Mouse (Mus musculus): ENCODE measurements around the gene Gm20388. TPM values are rescaled to one million over a fixed set of nuclear protein-coding genes. Genes with fewer than 3 reads are reported as not detected.

Gm20388 gene
- polyA plus RNA-seq, 1 experiment = not detected

DNA sequence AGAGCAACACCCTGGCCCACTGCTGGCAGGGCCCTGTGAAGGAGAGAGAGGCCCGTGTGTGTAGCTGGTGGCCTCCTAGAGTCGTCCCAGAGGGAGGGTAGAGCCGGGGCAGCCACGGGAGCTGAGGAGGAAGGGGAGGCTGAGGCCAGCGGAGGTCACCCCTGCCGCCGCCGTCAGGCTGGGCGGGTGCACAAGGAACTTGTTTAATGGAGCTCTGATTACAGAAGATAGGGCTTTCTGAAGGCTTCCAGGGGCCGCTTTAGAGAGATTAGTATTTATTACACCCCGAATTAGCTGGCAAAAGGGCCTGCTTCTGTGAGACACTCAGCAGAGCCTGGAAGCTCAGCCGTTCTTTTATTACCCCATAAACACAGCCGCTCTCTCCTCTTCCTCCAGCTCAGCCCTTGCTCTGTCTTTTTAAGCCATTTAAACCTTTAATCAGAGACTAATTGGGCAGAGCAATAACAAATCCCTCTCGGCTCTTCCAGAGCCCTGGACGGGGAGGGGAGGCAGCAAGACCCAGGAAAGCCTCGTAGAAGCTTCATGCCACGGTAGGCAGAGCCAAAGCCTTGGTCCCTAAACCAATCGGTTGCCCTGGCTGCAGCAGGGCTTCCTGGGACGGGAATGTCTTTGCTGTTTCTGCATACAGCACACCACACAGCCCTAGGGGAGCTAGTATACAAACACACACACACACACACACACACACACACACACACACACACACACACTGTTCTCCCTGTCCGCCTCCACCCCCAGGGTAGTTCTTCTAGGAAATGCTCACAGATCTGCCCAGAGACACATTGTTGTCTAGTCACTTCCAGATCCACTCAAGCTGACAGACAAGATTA is 1448.7 kb downstream of the Gm20388 start:
- Histone ChIP-seq H3K4me1 (ENCODE audit: control insufficient read depth, insufficient read depth, low read length) (peaks cover 16% of the 10 kb centered on the region), H3K4me3 (ENCODE audit: insufficient read depth, low read depth, low read length) (no peak overlapping the region), H3K27ac (ENCODE audit: insufficient read depth, low read depth, low read length) (no peak overlapping the region)
- 16% methylated on average over 20 of the region's 20 CpGs for WGBS
- TF ChIP-seq POLR2A (IDR thresholded peaks at IDR 0.05; ENCODE audit: insufficient read depth, low read depth, low read length) = no peak
- no peak for TF ChIP-seq CTCF (IDR thresholded peaks at IDR 0.05; ENCODE audit: insufficient read depth, low read depth, low read length)

GRCm38 (mm10) chr8:121360001-121360400 is 1449.4 kb downstream of the Gm20388 start:
- H3K4me3 ChIP-seq (ENCODE audit: insufficient read depth, low read depth, low read length) = no peak overlapping the region
- no peak overlapping the region for H3K27ac ChIP-seq (ENCODE audit: insufficient read depth, low read depth, low read length)
- WGBS = 72% methylated on average over 6 of the region's 6 CpGs
- peaks cover 16% of the 10 kb centered on the region for H3K4me1 ChIP-seq (ENCODE audit: control insufficient read depth, insufficient read depth, low read length)
- TF ChIP-seq POLR2A (IDR thresholded peaks at IDR 0.05; ENCODE audit: insufficient read depth, low read depth, low read length) (no peak), CTCF (IDR thresholded peaks at IDR 0.05; ENCODE audit: insufficient read depth, low read depth, low read length) (no peak)

DNA sequence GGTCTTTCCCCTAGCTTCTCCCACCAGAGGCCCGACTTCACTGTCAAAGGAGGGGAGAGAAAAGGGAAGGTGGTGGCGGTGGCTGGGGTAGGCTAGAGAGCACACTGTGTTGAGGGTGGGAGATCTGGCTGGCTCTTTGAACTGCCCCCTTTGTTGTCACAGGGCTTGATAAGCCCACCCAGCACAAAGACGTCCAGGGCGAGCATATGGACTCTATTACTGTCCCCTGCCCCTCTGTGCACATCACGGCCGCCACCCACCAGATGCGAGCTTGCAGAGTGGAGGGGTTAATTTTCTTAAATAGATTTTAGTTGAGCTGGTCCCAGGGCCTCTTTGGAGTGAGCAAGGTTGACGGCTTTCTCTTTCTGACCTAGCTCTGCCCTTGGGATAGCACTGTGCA is 1450.5 kb downstream of the Gm20388 start:
- 90% methylated on average over 8 of the region's 8 CpGs for WGBS

DNA sequence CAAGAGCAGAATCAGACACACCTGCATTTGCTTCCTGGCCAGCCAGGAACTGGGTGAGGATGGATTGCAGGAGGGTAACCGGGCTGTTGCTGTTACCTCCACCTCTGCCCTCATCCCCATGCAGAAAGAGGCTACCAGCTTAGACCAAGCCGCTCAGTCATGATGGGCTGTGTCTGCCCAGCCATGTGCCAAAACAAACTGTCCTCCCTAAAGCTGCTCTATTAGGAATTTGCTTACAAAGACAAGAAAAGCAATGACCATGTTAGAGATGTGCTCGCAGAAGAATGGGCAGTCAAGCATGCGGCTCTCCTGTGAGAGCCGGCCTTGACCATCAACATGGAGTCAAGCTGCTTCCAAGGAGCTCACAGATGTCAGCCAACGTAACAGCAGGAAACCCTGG is 1454.0 kb downstream of the Gm20388 start:
- Histone ChIP-seq H3K4me3 (ENCODE audit: insufficient read depth, low read depth, low read length) (no peak overlapping the region), H3K27ac (ENCODE audit: insufficient read depth, low read depth, low read length) (no peak overlapping the region), H3K4me1 (ENCODE audit: control insufficient read depth, insufficient read depth, low read length) (peaks cover 4% of the 10 kb centered on the region; the same call in 1 of the 2 replicates)
- WGBS = 88% methylated on average over 6 of the region's 6 CpGs
- no peak for TF ChIP-seq CTCF (IDR thresholded peaks at IDR 0.05; ENCODE audit: insufficient read depth, low read depth, low read length)
- no peak for TF ChIP-seq POLR2A (IDR thresholded peaks at IDR 0.05; ENCODE audit: insufficient read depth, low read depth, low read length)

More for the DNA sequence above, 1450.5 kb downstream of the Gm20388 start:
- no peak overlapping the region for H3K4me3 ChIP-seq (ENCODE audit: insufficient read depth, low read depth, low read length)
- no peak for TF ChIP-seq POLR2A (IDR thresholded peaks at IDR 0.05; ENCODE audit: insufficient read depth, low read depth, low read length)
- no peak for TF ChIP-seq CTCF (IDR thresholded peaks at IDR 0.05; ENCODE audit: insufficient read depth, low read depth, low read length)
- no peak overlapping the region for H3K27ac ChIP-seq (ENCODE audit: insufficient read depth, low read depth, low read length)
- H3K4me1 ChIP-seq (ENCODE audit: control insufficient read depth, insufficient read depth, low read length) = peaks cover 16% of the 10 kb centered on the region

DNA sequence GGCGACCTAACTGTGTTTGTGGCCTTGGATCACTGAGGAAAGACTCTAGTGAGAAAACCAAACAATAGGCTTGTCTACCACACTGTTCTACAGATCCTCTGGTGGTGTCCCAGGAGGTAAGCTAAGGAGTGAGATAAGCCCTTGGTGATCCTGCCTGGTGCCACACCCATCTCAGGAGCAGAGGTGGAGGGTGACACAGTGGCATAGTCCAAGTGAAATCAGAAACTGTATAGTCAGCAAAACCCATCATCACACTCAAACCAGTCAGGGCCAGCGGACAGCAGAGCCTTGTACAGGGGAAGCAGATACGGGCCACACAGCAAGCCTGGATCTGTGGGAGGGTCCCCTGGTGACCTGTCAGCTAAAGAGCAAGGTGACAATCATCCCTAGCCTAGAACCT is 1454.5 kb downstream of the Gm20388 start:
- no peak overlapping the region for H3K4me3 ChIP-seq (ENCODE audit: insufficient read depth, low read depth, low read length)
- no peak overlapping the region for H3K27ac ChIP-seq (ENCODE audit: insufficient read depth, low read depth, low read length)
- WGBS = 94% methylated on average over 3 of the region's 3 CpGs
- H3K4me1 ChIP-seq (ENCODE audit: control insufficient read depth, insufficient read depth, low read length) = 0 out of 2 replicates have a peak, but pooled peaks cover 3% of the 10 kb centered on the region
- TF ChIP-seq CTCF (IDR thresholded peaks at IDR 0.05; ENCODE audit: insufficient read depth, low read depth, low read length) (no peak), POLR2A (IDR thresholded peaks at IDR 0.05; ENCODE audit: insufficient read depth, low read depth, low read length) (no peak)

DNA sequence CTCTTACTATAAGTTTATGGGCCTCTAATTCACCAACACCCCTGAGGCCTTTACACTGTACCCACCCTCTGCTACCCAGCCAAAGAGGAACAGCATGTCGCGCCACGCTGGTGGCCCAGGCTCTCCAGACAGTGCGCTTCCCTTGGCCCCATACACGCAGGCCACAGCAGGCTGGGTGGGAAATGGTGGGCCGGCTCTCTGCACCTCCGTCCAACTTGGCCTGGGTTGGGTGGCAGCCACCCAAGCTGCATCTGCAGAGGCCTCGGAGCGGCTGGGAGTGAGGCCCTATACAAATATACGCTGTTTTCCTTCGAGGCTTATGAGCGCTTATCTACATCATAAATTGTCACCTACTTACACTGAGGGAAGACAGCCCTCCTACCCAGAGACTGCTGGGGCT is 1456.0 kb downstream of the Gm20388 start:
- 79% methylated on average over 12 of the region's 12 CpGs for WGBS
- no peak overlapping the region for H3K4me3 ChIP-seq (ENCODE audit: insufficient read depth, low read depth, low read length)

DNA sequence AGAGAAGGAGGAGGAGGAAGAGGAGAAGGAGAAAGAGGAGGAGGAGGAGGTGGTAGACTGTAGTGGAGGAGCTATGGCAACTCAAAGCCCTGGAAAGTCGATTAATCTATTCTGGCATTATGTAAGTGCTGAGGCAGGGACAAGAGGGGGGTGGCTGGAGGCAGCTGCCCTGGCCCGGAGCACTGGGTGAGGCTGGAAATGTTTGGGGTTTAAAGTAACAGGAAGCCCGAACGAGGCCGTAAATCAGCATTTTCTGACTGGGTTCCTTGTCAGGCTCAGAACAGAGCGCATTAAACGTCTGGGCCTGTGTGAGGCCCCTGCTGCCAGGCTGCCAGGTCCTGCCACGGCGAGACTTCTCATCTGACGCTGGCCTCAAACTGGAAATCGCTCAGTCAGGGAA is 1458.2 kb downstream of the Gm20388 start:
- WGBS = 62% methylated on average over 11 of the region's 11 CpGs
- Histone ChIP-seq H3K4me1 (ENCODE audit: control insufficient read depth, insufficient read depth, low read length) (peaks cover 6% of the 10 kb centered on the region; the same call in 1 of the 2 replicates), H3K27ac (ENCODE audit: insufficient read depth, low read depth, low read length) (no peak overlapping the region), H3K4me3 (ENCODE audit: insufficient read depth, low read depth, low read length) (no peak overlapping the region)
- TF ChIP-seq POLR2A (IDR thresholded peaks at IDR 0.05; ENCODE audit: insufficient read depth, low read depth, low read length) = no peak
- no peak for TF ChIP-seq CTCF (IDR thresholded peaks at IDR 0.05; ENCODE audit: insufficient read depth, low read depth, low read length)

More for the DNA sequence above, 1456.0 kb downstream of the Gm20388 start:
- no peaks in the 10 kb centered on the region for H3K4me1 ChIP-seq (ENCODE audit: control insufficient read depth, insufficient read depth, low read length)
- no peak overlapping the region for H3K27ac ChIP-seq (ENCODE audit: insufficient read depth, low read depth, low read length)
- TF ChIP-seq POLR2A (IDR thresholded peaks at IDR 0.05; ENCODE audit: insufficient read depth, low read depth, low read length) (no peak), CTCF (IDR thresholded peaks at IDR 0.05; ENCODE audit: insufficient read depth, low read depth, low read length) (no peak)

DNA sequence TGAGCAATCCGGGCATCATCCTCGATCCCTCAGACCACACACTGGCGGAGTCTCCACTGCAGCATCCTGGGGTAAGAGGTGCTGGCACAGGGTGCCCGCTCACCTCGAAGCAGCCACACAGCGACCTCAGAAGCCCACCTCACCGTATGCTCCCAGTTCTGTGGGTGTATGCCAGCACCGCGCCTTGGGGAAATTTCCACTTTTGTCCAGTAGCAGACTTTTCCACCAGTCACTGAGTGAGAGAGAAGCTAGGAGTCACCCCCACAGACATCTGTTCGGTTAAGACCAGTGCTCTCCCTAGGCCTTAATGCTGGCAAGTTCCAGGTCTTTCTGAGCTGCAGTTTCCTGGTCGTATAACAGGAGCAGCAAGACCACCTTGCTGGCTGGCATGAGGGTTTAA is 1458.7 kb downstream of the Gm20388 start:
- TF ChIP-seq POLR2A (IDR thresholded peaks at IDR 0.05; ENCODE audit: insufficient read depth, low read depth, low read length) = no peak
- TF ChIP-seq CTCF (IDR thresholded peaks at IDR 0.05; ENCODE audit: insufficient read depth, low read depth, low read length) = no peak
- 93% methylated on average over 11 of the region's 11 CpGs for WGBS
- Histone ChIP-seq H3K27ac (ENCODE audit: insufficient read depth, low read depth, low read length) (no peak overlapping the region), H3K4me1 (ENCODE audit: control insufficient read depth, insufficient read depth, low read length) (peaks cover 6% of the 10 kb centered on the region; the same call in 1 of the 2 replicates), H3K4me3 (ENCODE audit: insufficient read depth, low read depth, low read length) (no peak overlapping the region)

DNA sequence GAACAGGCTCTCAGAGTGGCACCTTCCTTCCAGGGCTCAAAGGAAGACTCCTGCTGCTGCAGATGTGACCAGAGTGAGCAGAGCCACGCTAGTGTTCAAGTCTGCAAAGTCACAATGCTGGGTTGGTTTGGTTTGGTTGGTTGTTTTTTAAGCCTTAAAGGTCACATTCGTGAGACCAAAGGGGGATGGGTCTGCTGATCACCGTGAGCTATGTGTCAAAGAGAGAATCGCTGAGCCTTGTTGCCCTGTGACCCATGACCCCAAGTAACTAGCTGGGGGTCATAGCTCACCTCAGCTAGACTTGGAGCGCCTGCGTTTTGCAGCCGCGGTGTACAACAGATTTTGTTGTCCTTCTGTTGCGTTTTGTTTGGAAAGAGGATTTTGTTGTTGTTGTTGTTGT is 1460.6 kb downstream of the Gm20388 start:
- Histone ChIP-seq H3K27ac (ENCODE audit: insufficient read depth, low read depth, low read length) (no peak overlapping the region), H3K4me3 (ENCODE audit: insufficient read depth, low read depth, low read length) (no peak overlapping the region)
- 89% methylated on average over 9 of the region's 9 CpGs for WGBS

More for the DNA sequence above, 1460.6 kb downstream of the Gm20388 start:
- TF ChIP-seq CTCF (IDR thresholded peaks at IDR 0.05; ENCODE audit: insufficient read depth, low read depth, low read length) (no peak), POLR2A (IDR thresholded peaks at IDR 0.05; ENCODE audit: insufficient read depth, low read depth, low read length) (no peak)
- H3K4me1 ChIP-seq (ENCODE audit: control insufficient read depth, insufficient read depth, low read length) = peaks cover 11% of the 10 kb centered on the region; the same call in 1 of the 2 replicates

All from olfactory bulb, adult 2 months (tissue).